Mouse (Mus musculus) limb, embryonic 13.5 days (tissue): ENCODE results near the gene Srrm1. TPM values are rescaled to one million over a fixed set of nuclear protein-coding genes. Genes with fewer than 3 reads are reported as not detected.

Experiments used
- ATAC-seq: fragments of 200-750 bp; cut with Nextera tagmentation; 2 replicates; pipeline ENCODE4 v1.8.0; 2017; ENCODE audit warnings: low read depth, moderate number of reproducible peaks, moderate TSS enrichment; ENCODE audit not compliant: low FRiP score
- H3K27ac ChIP-seq: fragments of 300-500 bp; sonication (generic); 2 replicates; pipeline ENCODE4 v1.5.1; 2015; ENCODE audit warnings: inconsistent platforms, mild to moderate bottlenecking, moderate library complexity
- H3K27me3 ChIP-seq: fragments of 300-500 bp; sonication (generic); 2 replicates; pipeline ENCODE4 v1.6.1; 2015; ENCODE audit warnings: mild to moderate bottlenecking, inconsistent platforms
- H3K36me3 ChIP-seq: fragments of 300-500 bp; sonication (generic); 2 replicates; pipeline ENCODE4 v1.6.1; 2015; ENCODE audit warnings: inconsistent platforms, mild to moderate bottlenecking, moderate library complexity
- H3K4me1 ChIP-seq: fragments of 300-500 bp; sonication (generic); 2 replicates; pipeline ENCODE4 v1.6.1; 2015; ENCODE audit warnings: inconsistent platforms
- H3K4me2 ChIP-seq: fragments of 300-500 bp; sonication (generic); replicated peaks from 2 replicates; pipeline ENCODE4 v1.6.1; 2015; ENCODE audit warnings: inconsistent platforms, mild to moderate bottlenecking, moderate library complexity
- H3K4me3 ChIP-seq: fragments of 300-500 bp; sonication (generic); 2 replicates; pipeline ENCODE4 v1.5.1; 2015; ENCODE audit warnings: moderate library complexity, mild to moderate bottlenecking, inconsistent platforms
- H3K9ac ChIP-seq: fragments of 300-500 bp; sonication (generic); 2 replicates; pipeline ENCODE4 v1.6.1; 2015; ENCODE audit warnings: mild to moderate bottlenecking, inconsistent platforms
- H3K9me3 ChIP-seq: fragments of 300-500 bp; sonication (generic); 2 replicates; pipeline ENCODE4 v1.6.1; 2016; ENCODE audit warnings: inconsistent platforms
- WGBS: fragments of 180-500 bp; shearing (Covaris S2); methylation state at CpG from one replicate; pipeline ENCODE4 v1.1.7; 2015; 5-methylcytosine and 5-hydroxymethylcytosine counted together
- polyA plus RNA-seq: library from polyadenylated mRNA; unstranded; fragments of >200 nt; fragmentation: Nextera tagmentation; extraction: Ambion mirVana; gene quantifications from 2 replicates; pipeline ENCODE4 v1.2.1, GENCODE M21; 2015

Srrm1 gene
- polyA plus RNA-seq = 295 and 303 TPM in 2 replicates

GRCm38 (mm10) chr4:135353066-135353793 lies at the start of gene Srrm1:
Srrm1 (minus strand) TSS chr4:135353321.
- peak within 1 kb of the TSS; percentile 95 for H3K27ac ChIP-seq
- 0 out of 2 replicates have a peak, but pooled peaks cover 4% of the 10 kb centered on the region for H3K9me3 ChIP-seq
- peak within 1 kb of the TSS; percentile 90 for H3K4me2 ChIP-seq
- ATAC-seq = peak; percentile 92
- H3K4me1 ChIP-seq = peaks cover 21% of the 10 kb centered on the region
- peaks cover 15% of the 10 kb centered on the region for H3K36me3 ChIP-seq
- no peaks in the 10 kb centered on the region for H3K27me3 ChIP-seq
- peak within 1 kb of the TSS; percentile 98 for H3K4me3 ChIP-seq
- peak within 1 kb of the TSS; percentile 99 for H3K9ac ChIP-seq
- WGBS = under 1% methylated on average over 61 of the region's 69 CpGs

- H3K27ac ChIP-seq = no peak overlapping the region
- H3K27me3 ChIP-seq = peaks cover 33% of the 10 kb centered on the region
- H3K4me3 ChIP-seq = no peak overlapping the region
- no peaks in the 10 kb centered on the region for H3K9me3 ChIP-seq
- H3K36me3 ChIP-seq = no peaks in the 10 kb centered on the region
- H3K4me1 ChIP-seq = peaks cover 13% of the 10 kb centered on the region
- H3K4me2 ChIP-seq = no peak overlapping the region
- ATAC-seq = no peak
- H3K9ac ChIP-seq = no peak overlapping the region
- 17% methylated on average over 7 of the region's 7 CpGs for WGBS
Measured at GRCm38 (mm10) chr4:135401881-135402280, 48.8 kb upstream of the Srrm1 start.

GRCm38 (mm10) chr4:135397991-135398390 lies 44.9 kb upstream of the Srrm1 start, which contains the start of gene Ncmap:
Ncmap (minus strand) TSS chr4:135398227.
- H3K4me1 ChIP-seq = peaks cover 13% of the 10 kb centered on the region
- no peak for ATAC-seq
- whole genome bisulfite sequencing = 1% methylated on average over 29 of the region's 29 CpGs
- H3K4me3 ChIP-seq = peak within 1 kb of the TSS; percentile 50
- peak within 1 kb of the TSS; percentile 89 for H3K4me2 ChIP-seq
- no peaks in the 10 kb centered on the region for H3K36me3 ChIP-seq
- H3K27me3 ChIP-seq = peaks cover 44% of the 10 kb centered on the region
- 0 out of 2 replicates have a peak, but pooled peaks cover under 1% of the 10 kb centered on the region for H3K9me3 ChIP-seq
- peak within 1 kb of the TSS; percentile 56; the same call in 1 of the 2 replicates for H3K9ac ChIP-seq
- no peak within 1 kb of the TSS for H3K27ac ChIP-seq

GRCm38 (mm10) chr4:135397551-135397950 lies 44.4 kb upstream of the Srrm1 start:
- 2% methylated on average over 16 of the region's 16 CpGs for WGBS
- H3K9ac ChIP-seq = peak overlapping the region; percentile 56; the same call in 1 of the 2 replicates
- 0 out of 2 replicates have a peak, but pooled peaks cover 4% of the 10 kb centered on the region for H3K9me3 ChIP-seq
- no peaks in the 10 kb centered on the region for H3K36me3 ChIP-seq
- H3K4me2 ChIP-seq = peak overlapping the region; percentile 89
- peak overlapping the region; percentile 50 for H3K4me3 ChIP-seq
- 0 out of 2 replicates have a peak, but pooled peaks have one; percentile 11 for ATAC-seq
- H3K27ac ChIP-seq = no peak overlapping the region
- H3K4me1 ChIP-seq = peaks cover 13% of the 10 kb centered on the region
- H3K27me3 ChIP-seq = peaks cover 44% of the 10 kb centered on the region

- no peak overlapping the region for H3K9ac ChIP-seq
- peaks cover 13% of the 10 kb centered on the region for H3K4me1 ChIP-seq
- no peak for ATAC-seq
- 0 out of 2 replicates have a peak, but pooled peaks cover 5% of the 10 kb centered on the region for H3K9me3 ChIP-seq
- 84% methylated on average over 5 of the region's 5 CpGs for WGBS
- no peak overlapping the region for H3K4me3 ChIP-seq
- H3K27ac ChIP-seq = no peak overlapping the region
- no peak overlapping the region for H3K4me2 ChIP-seq
- H3K36me3 ChIP-seq = no peaks in the 10 kb centered on the region
- peaks cover 44% of the 10 kb centered on the region for H3K27me3 ChIP-seq
Measured at GRCm38 (mm10) chr4:135396303-135396702, 43.2 kb upstream of the Srrm1 start.

- H3K4me1 ChIP-seq = peaks cover 13% of the 10 kb centered on the region
- 0 out of 2 replicates have a peak, but pooled peaks cover 5% of the 10 kb centered on the region for H3K9me3 ChIP-seq
- H3K9ac ChIP-seq = peak overlapping the region; percentile 5; the same call in 1 of the 2 replicates
- H3K36me3 ChIP-seq = no peaks in the 10 kb centered on the region
- ATAC-seq = no peak
- no peak overlapping the region for H3K4me3 ChIP-seq
- 75% methylated on average over 4 of the region's 4 CpGs for WGBS
- no peak overlapping the region for H3K4me2 ChIP-seq
- H3K27ac ChIP-seq = no peak overlapping the region
- H3K27me3 ChIP-seq = peaks cover 42% of the 10 kb centered on the region
Measured at GRCm38 (mm10) chr4:135395375-135395774, 42.3 kb upstream of the Srrm1 start.

- ATAC-seq = no peak
- 0 out of 2 replicates have a peak, but pooled peaks cover 5% of the 10 kb centered on the region for H3K9me3 ChIP-seq
- no peak overlapping the region for H3K9ac ChIP-seq
- no peak overlapping the region for H3K27ac ChIP-seq
- H3K36me3 ChIP-seq = no peaks in the 10 kb centered on the region
- 80% methylated on average over 7 of the region's 7 CpGs for WGBS
- H3K4me1 ChIP-seq = peaks cover 13% of the 10 kb centered on the region
- H3K4me2 ChIP-seq = no peak overlapping the region
- peaks cover 39% of the 10 kb centered on the region for H3K27me3 ChIP-seq
- no peak overlapping the region for H3K4me3 ChIP-seq
Measured at GRCm38 (mm10) chr4:135394666-135395065, 41.5 kb upstream of the Srrm1 start.

GRCm38 (mm10) chr4:135393381-135393780 lies 40.3 kb upstream of the Srrm1 start:
- 0 out of 2 replicates have a peak, but pooled peaks cover 5% of the 10 kb centered on the region for H3K9me3 ChIP-seq
- H3K27me3 ChIP-seq = peaks cover 26% of the 10 kb centered on the region
- WGBS = 73% methylated on average over 6 of the region's 6 CpGs
- H3K4me2 ChIP-seq = no peak overlapping the region
- H3K27ac ChIP-seq = no peak overlapping the region
- ATAC-seq = no peak
- H3K9ac ChIP-seq = no peak overlapping the region
- H3K36me3 ChIP-seq = no peaks in the 10 kb centered on the region
- H3K4me1 ChIP-seq = peaks cover 10% of the 10 kb centered on the region
- H3K4me3 ChIP-seq = no peak overlapping the region

GRCm38 (mm10) chr4:135392801-135393200 lies 39.7 kb upstream of the Srrm1 start:
- no peak overlapping the region for H3K9ac ChIP-seq
- peaks cover 5% of the 10 kb centered on the region; the same call in 1 of the 2 replicates for H3K4me1 ChIP-seq
- 0 out of 2 replicates have a peak, but pooled peaks cover 5% of the 10 kb centered on the region for H3K9me3 ChIP-seq
- peaks cover 20% of the 10 kb centered on the region for H3K27me3 ChIP-seq
- H3K27ac ChIP-seq = no peak overlapping the region
- H3K4me3 ChIP-seq = no peak overlapping the region
- H3K36me3 ChIP-seq = no peaks in the 10 kb centered on the region
- 89% methylated on average over 3 of the region's 3 CpGs for WGBS
- H3K4me2 ChIP-seq = no peak overlapping the region
- ATAC-seq = no peak

GRCm38 (mm10) chr4:135391014-135391413 lies 37.9 kb upstream of the Srrm1 start:
- Histone ChIP-seq H3K4me3 (no peak overlapping the region), H3K27ac (no peak overlapping the region), H3K4me2 (no peak overlapping the region), H3K9ac (no peak overlapping the region), H3K27me3 (peaks cover 2% of the 10 kb centered on the region), H3K36me3 (no peaks in the 10 kb centered on the region), H3K9me3 (0 out of 2 replicates have a peak, but pooled peaks cover 5% of the 10 kb centered on the region), H3K4me1 (0 out of 2 replicates have a peak, but pooled peaks cover 1% of the 10 kb centered on the region)
- no peak for ATAC-seq
- WGBS = 64% methylated on average over 6 of the region's 6 CpGs

GRCm38 (mm10) chr4:135385614-135386013 lies 32.5 kb upstream of the Srrm1 start:
- Histone ChIP-seq H3K4me2 (peak overlapping the region; percentile 35), H3K4me1 (peaks cover 15% of the 10 kb centered on the region), H3K9me3 (no peaks in the 10 kb centered on the region), H3K4me3 (0 out of 2 replicates have a peak overlapping the region, but pooled peaks have one; percentile 7), H3K27ac (peak overlapping the region; percentile 52; the same call in 1 of the 2 replicates), H3K27me3 (no peaks in the 10 kb centered on the region), H3K9ac (no peak overlapping the region), H3K36me3 (no peaks in the 10 kb centered on the region)
- 43% methylated on average over 10 of the region's 10 CpGs for WGBS
- ATAC-seq = peak; percentile 76

GRCm38 (mm10) chr4:135382316-135382715 lies 29.2 kb upstream of the Srrm1 start:
- peaks cover 15% of the 10 kb centered on the region for H3K4me1 ChIP-seq
- no peak overlapping the region for H3K9ac ChIP-seq
- 3% methylated on average over 14 of the region's 14 CpGs for WGBS
- H3K27ac ChIP-seq = no peak overlapping the region
- no peaks in the 10 kb centered on the region for H3K27me3 ChIP-seq
- H3K4me3 ChIP-seq = no peak overlapping the region
- no peaks in the 10 kb centered on the region for H3K36me3 ChIP-seq
- H3K4me2 ChIP-seq = peak overlapping the region; percentile 23
- ATAC-seq = no peak
- no peaks in the 10 kb centered on the region for H3K9me3 ChIP-seq
